Mouse (Mus musculus) small intestine, adult 2 months (tissue): Measurements from ENCODE around the gene Cdc42ep3.

Experiments used
- CTCF ChIP-seq: fragments of 200-500 bp; IDR thresholded peaks from 2 replicates; pipeline ENCODE4 v1.5.1; 2012; ENCODE audit warnings: low read depth, mild to moderate bottlenecking, control low read depth, inconsistent platforms, low read length, moderate library complexity, mixed read lengths; ENCODE audit not compliant: insufficient replicate concordance, insufficient read length; ENCODE audit errors: extremely low read depth
- POLR2A ChIP-seq: fragments of 200-500 bp; IDR thresholded peaks from 2 replicates; pipeline ENCODE4 v1.6.1; 2012; ENCODE audit warnings: low read depth, mild to moderate bottlenecking, control low read depth, inconsistent platforms, low read length, moderate library complexity

DNA sequence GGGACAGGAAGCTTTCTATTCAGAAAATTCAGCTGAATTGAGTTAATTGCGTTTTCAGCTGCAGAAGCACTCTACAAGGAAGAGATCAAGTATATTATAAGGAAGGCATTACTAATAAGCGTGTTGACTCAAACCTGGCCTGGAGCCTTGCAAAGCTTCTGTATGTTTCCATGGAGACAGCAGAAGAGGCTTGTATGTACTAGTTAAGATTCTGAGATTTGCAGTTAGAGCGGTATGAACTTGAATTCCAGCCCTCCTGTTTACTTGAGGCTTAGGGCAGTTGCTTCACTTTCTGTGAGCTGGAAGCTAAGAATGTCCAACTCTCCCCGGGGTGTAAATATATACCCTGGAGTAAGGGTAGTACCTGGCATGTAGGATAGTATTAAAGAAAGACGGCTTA, 39.9 kb upstream of the Cdc42ep3 start:
- no peak for TF ChIP-seq CTCF
- no peak for TF ChIP-seq POLR2A
